Mouse (Mus musculus) forebrain, postnatal 0 days (tissue): Measurements from ENCODE around the gene Plcxd2. TPM values are rescaled to one million over a fixed set of nuclear protein-coding genes. Genes with fewer than 3 reads are reported as not detected.
A peak's percentile ranks its signal among the peaks of the same experiment; 100 is the strongest.

Experiments
- ATAC-seq: fragments of 200-750 bp; cut with Nextera tagmentation; 2 replicates; pipeline ENCODE4 v1.8.0; 2017; ENCODE audit warnings: mild to moderate bottlenecking, moderate library complexity
- DNase-seq: peaks from one replicate; pipeline ENCODE4 v3.0.0-alpha.2; 2015
- H3K27ac ChIP-seq: fragments of 300-500 bp; sonication (generic); 2 replicates; pipeline ENCODE4 v1.5.1; 2014; ENCODE audit warnings: low read depth, mild to moderate bottlenecking, antibody characterized with exemption, low read length, moderate library complexity, mixed read lengths
- H3K27me3 ChIP-seq: fragments of 300-500 bp; sonication (generic); 2 replicates; pipeline ENCODE4 v1.6.1; 2014; ENCODE audit warnings: mild to moderate bottlenecking, low read length, mixed read lengths; ENCODE audit not compliant: insufficient read depth
- H3K36me3 ChIP-seq: fragments of 300-500 bp; sonication (generic); 2 replicates; pipeline ENCODE4 v1.6.1; 2014; ENCODE audit warnings: mild to moderate bottlenecking, moderate library complexity; ENCODE audit not compliant: insufficient read depth
- H3K4me1 ChIP-seq: fragments of 300-500 bp; sonication (generic); 2 replicates; pipeline ENCODE4 v1.6.1; 2014; ENCODE audit warnings: antibody characterized with exemption; ENCODE audit not compliant: insufficient read depth
- H3K4me2 ChIP-seq: fragments of 300-500 bp; sonication (generic); 2 replicates; pipeline ENCODE4 v1.6.1; 2014; ENCODE audit warnings: low read depth, mild to moderate bottlenecking, moderate library complexity
- H3K4me3 ChIP-seq: fragments of 300-500 bp; sonication (generic); 2 replicates; pipeline ENCODE4 v1.5.1; 2014; ENCODE audit warnings: low read depth, low read length, mixed read lengths
- H3K9ac ChIP-seq: fragments of 300-500 bp; sonication (generic); 2 replicates; pipeline ENCODE4 v1.6.1; 2014; ENCODE audit warnings: mild to moderate bottlenecking
- H3K9me3 ChIP-seq: fragments of 300-500 bp; sonication (generic); 2 replicates; pipeline ENCODE4 v1.6.1; 2016; ENCODE audit warnings: low read length
- CTCF ChIP-seq: sonication (generic); IDR thresholded peaks from 2 replicates; pipeline ENCODE4 v1.5.1; 2016; ENCODE audit warnings: antibody characterized with exemption, control low read depth, low read depth
- WGBS: fragments of 180-500 bp; shearing (Covaris S2); extraction: QIAGEN DNeasy Blood & Tissue Kit; methylation state at CpG from one replicate; pipeline ENCODE4 v1.1.7; 2014; 5-methylcytosine and 5-hydroxymethylcytosine counted together
- polyA plus RNA-seq: library from polyadenylated mRNA; unstranded; fragments of >200 nt; fragmentation: Nextera tagmentation; extraction: Ambion mirVana; gene quantifications from 2 replicates; pipeline ENCODE4 v1.2.1, GENCODE M21; 2015
- total RNA-seq: library from RNA; depleted of rRNA; stranded (reverse); fragments of >200 nt; gene quantifications from 2 replicates; pipeline ENCODE4 v1.2.3, GENCODE M21; 2014

Gene Plcxd2
- total and polyA plus RNA-seq, 2 experiments from 2014 or later = 11.7 to 33.2 TPM

DNA sequence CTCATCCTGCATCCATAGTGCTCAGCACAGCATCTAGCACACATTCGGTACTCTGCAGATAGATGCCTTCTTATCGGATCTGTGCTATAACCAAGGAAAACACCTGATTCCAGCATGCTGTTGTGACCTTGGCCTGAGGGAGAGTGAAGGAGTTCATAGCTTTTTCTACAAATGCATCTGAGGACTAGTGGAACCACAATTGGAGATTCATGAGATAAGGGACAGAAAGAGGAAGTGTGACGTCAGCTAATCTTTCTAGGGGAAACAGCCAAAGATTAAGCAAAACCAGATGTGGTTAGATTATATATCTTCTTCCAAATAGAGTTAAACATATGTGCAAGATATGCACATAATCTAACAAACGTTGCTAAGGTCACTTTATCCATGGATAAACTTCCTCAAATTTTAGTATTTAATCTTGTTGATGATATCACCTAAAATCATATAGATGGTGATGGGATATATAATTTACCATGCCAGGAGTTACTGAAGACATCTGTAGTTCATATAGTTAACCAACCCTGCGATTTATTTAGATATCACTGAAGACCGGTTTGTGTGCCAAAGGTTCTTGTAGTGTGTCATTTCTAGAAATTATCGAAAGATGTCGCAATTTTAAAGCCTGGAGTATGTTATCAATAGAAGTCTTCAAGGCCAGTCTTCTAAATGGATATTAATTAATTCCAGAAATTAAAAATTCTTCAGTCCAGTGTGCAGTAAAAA, 67.7 kb downstream of the Plcxd2 start:
- WGBS = 91% methylated on average over 8 of the region's 8 CpGs
- Histone ChIP-seq H3K4me1 (no peaks in the 10 kb centered on the region), H3K9me3 (no peaks in the 10 kb centered on the region), H3K27ac (no peak overlapping the region), H3K27me3 (no peaks in the 10 kb centered on the region), H3K36me3 (no peaks in the 10 kb centered on the region), H3K4me3 (no peak overlapping the region), H3K4me2 (no peak overlapping the region), H3K9ac (no peak overlapping the region)
- no peak for DNase-seq
- TF ChIP-seq CTCF = no peak
- ATAC-seq = no peak

- DNase-seq = no peak
- Histone ChIP-seq H3K4me2 (no peak overlapping the region), H3K27me3 (no peaks in the 10 kb centered on the region), H3K4me3 (no peak overlapping the region), H3K27ac (no peak overlapping the region), H3K9ac (no peak overlapping the region), H3K9me3 (no peaks in the 10 kb centered on the region), H3K36me3 (no peaks in the 10 kb centered on the region), H3K4me1 (no peaks in the 10 kb centered on the region)
- WGBS = 77% methylated on average over 2 of the region's 2 CpGs
- ATAC-seq = no peak
- no peak for TF ChIP-seq CTCF
These were observed 69.3 kb downstream of the Plcxd2 start for GRCm38 (mm10) chr16:45940701-45941100.

GRCm38 (mm10) chr16:45939436-45939835, 70.6 kb downstream of the Plcxd2 start:
- ATAC-seq (no peak), DNase-seq (no peak)
- Histone ChIP-seq H3K36me3 (no peaks in the 10 kb centered on the region), H3K27ac (no peak overlapping the region), H3K4me3 (no peak overlapping the region), H3K4me1 (no peaks in the 10 kb centered on the region), H3K4me2 (no peak overlapping the region), H3K9ac (no peak overlapping the region), H3K27me3 (no peaks in the 10 kb centered on the region), H3K9me3 (no peaks in the 10 kb centered on the region)
- no peak; the same call in 1 of the 2 replicates for TF ChIP-seq CTCF
- WGBS = 97% methylated on average over 3 of the region's 3 CpGs

DNA sequence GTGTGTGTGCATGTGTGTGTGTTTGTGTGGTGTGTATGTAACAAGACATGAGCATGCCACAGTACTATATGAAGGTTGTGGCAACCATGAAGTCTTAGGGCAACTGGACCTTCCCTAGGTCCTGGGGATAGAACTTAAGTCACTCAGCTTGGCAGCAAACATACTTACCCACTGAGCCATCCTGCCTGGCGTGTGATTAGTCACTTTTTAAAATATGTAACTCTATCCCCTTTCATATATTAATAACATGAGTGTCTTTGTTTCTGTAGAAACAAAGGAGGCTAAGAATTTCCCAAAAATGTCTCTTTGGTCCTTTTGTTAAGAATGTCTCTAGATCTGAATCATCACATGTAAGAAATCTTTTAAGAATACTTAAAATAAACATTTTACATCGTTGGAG, 72.6 kb downstream of the Plcxd2 start:
- TF ChIP-seq CTCF = no peak
- H3K9me3 ChIP-seq = no peaks in the 10 kb centered on the region
- ATAC-seq (no peak), DNase-seq (no peak)
- no peak overlapping the region for H3K4me2 ChIP-seq
- H3K36me3 ChIP-seq = no peaks in the 10 kb centered on the region
- 68% methylated on average over 2 of the region's 2 CpGs for WGBS
- no peak overlapping the region for H3K4me3 ChIP-seq
- H3K4me1 ChIP-seq = no peaks in the 10 kb centered on the region
- H3K27ac ChIP-seq = no peak overlapping the region
- no peaks in the 10 kb centered on the region for H3K27me3 ChIP-seq
- H3K9ac ChIP-seq = no peak overlapping the region

GRCm38 (mm10) chr16:45936521-45936920, 73.5 kb downstream of the Plcxd2 start:
- H3K4me1 ChIP-seq = no peaks in the 10 kb centered on the region
- WGBS = 20% methylated on average over 2 of the region's 2 CpGs
- H3K4me3 ChIP-seq = no peak overlapping the region
- H3K27me3 ChIP-seq = no peaks in the 10 kb centered on the region
- H3K4me2 ChIP-seq = no peak overlapping the region
- H3K27ac ChIP-seq = no peak overlapping the region
- no peaks in the 10 kb centered on the region for H3K36me3 ChIP-seq
- no peak overlapping the region for H3K9ac ChIP-seq
- H3K9me3 ChIP-seq = no peaks in the 10 kb centered on the region
- ATAC-seq (peak; percentile 45; the same call in 1 of the 2 replicates), DNase-seq (no peak)
- no peak for TF ChIP-seq CTCF

DNA sequence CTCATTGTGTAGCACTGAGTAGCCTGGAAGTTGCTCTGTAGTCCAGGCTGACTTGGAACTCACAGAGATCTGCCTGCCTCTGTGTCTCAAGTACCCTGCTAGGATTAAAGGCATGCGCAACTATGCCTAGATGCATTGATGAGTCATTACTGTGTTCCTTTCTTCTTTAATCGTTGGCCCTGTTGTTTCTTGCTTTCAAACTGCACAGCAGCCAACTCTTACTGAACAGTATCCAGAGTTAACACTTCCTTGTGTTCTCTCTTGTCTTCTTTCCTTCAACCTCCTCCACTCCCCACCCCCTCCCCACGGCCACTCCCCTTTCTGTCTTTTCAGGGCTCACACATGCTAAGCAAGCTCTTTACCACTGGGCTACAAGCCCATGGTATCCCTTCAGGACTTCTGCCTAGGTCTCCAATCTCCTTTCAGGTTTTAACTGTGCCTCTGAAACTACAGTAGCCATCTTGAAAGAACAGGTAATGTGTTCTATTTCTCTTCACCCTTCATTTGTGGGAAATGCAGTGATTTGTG, 74.0 kb downstream of the Plcxd2 start:
- Histone ChIP-seq H3K27ac (no peak overlapping the region), H3K36me3 (no peaks in the 10 kb centered on the region), H3K9me3 (no peaks in the 10 kb centered on the region), H3K4me1 (no peaks in the 10 kb centered on the region), H3K4me3 (no peak overlapping the region), H3K4me2 (no peak overlapping the region), H3K9ac (no peak overlapping the region), H3K27me3 (no peaks in the 10 kb centered on the region)
- no peak for DNase-seq
- 47% methylated on average over 3 of the region's 3 CpGs for WGBS
- ATAC-seq = no peak
- no peak for TF ChIP-seq CTCF

GRCm38 (mm10) chr16:45934721-45935407, 75.2 kb downstream of the Plcxd2 start:
- H3K27ac ChIP-seq = no peak overlapping the region
- no peak for ATAC-seq
- H3K9ac ChIP-seq = no peak overlapping the region
- H3K4me2 ChIP-seq = no peak overlapping the region
- H3K27me3 ChIP-seq = no peaks in the 10 kb centered on the region
- no peak for TF ChIP-seq CTCF
- no peaks in the 10 kb centered on the region for H3K9me3 ChIP-seq
- no peaks in the 10 kb centered on the region for H3K4me1 ChIP-seq
- WGBS = 54% methylated on average over 2 of the region's 2 CpGs
- DNase-seq = no peak
- no peak overlapping the region for H3K4me3 ChIP-seq
- H3K36me3 ChIP-seq = no peaks in the 10 kb centered on the region
